Mouse (Mus musculus) midbrain, postnatal 0 days (tissue): ENCODE measurements around the gene Piezo1. TPM values are rescaled to one million over a fixed set of nuclear protein-coding genes. Genes with fewer than 3 reads are reported as not detected.

Experiments used
- ATAC-seq: fragments of 200-750 bp; cut with Nextera tagmentation; 2 replicates; pipeline ENCODE4 v1.8.0; 2017; ENCODE audit warnings: moderate number of reproducible peaks, mild to moderate bottlenecking, moderate TSS enrichment, moderate library complexity; ENCODE audit not compliant: low FRiP score
- DNase-seq: peaks from one replicate; pipeline ENCODE4 v3.0.0-alpha.2; 2015; ENCODE audit warnings: low spot score
- H3K27ac ChIP-seq: fragments of 300-500 bp; sonication (generic); 2 replicates; pipeline ENCODE4 v1.5.1; 2014; ENCODE audit warnings: low read depth, mild to moderate bottlenecking, low read length, mixed read lengths
- H3K27me3 ChIP-seq: fragments of 300-500 bp; sonication (generic); 2 replicates; pipeline ENCODE4 v1.6.1; 2014; ENCODE audit warnings: low read length, control low read depth, mixed read lengths; ENCODE audit not compliant: insufficient read depth
- H3K36me3 ChIP-seq: fragments of 300-500 bp; sonication (generic); 2 replicates; pipeline ENCODE4 v1.6.1; 2014; ENCODE audit warnings: low read length, control low read depth, mixed read lengths; ENCODE audit not compliant: insufficient read depth
- H3K4me1 ChIP-seq: fragments of 300-500 bp; sonication (generic); 2 replicates; pipeline ENCODE4 v1.6.1; 2014; ENCODE audit warnings: mild to moderate bottlenecking, control low read depth, antibody characterized with exemption, low read length, mixed read lengths; ENCODE audit not compliant: insufficient read depth
- H3K4me2 ChIP-seq: fragments of 300-500 bp; sonication (generic); 2 replicates; pipeline ENCODE4 v1.6.1; 2014; ENCODE audit warnings: low read depth, mild to moderate bottlenecking, low read length, mixed read lengths; ENCODE audit not compliant: poor library complexity, severe bottlenecking
- H3K4me3 ChIP-seq: fragments of 300-500 bp; sonication (generic); 2 replicates; pipeline ENCODE4 v1.5.1; 2014; ENCODE audit warnings: low read depth, mild to moderate bottlenecking, low read length, moderate library complexity
- H3K9ac ChIP-seq: fragments of 300-500 bp; sonication (generic); replicated peaks from 2 replicates; pipeline ENCODE4 v1.6.1; 2014; ENCODE audit warnings: mild to moderate bottlenecking, low read length, moderate library complexity, mixed read lengths; ENCODE audit not compliant: poor library complexity, severe bottlenecking
- H3K9me3 ChIP-seq: fragments of 300-500 bp; sonication (generic); 2 replicates; pipeline ENCODE4 v1.6.1; 2016; ENCODE audit warnings: low read length, control low read depth
- CTCF ChIP-seq: IDR thresholded peaks from 2 replicates; pipeline ENCODE4 v1.5.1; 2016; ENCODE audit warnings: antibody characterized with exemption, mild to moderate bottlenecking
- WGBS: fragments of 180-500 bp; shearing (Covaris S2); extraction: QIAGEN DNeasy Blood & Tissue Kit; methylation state at CpG from one replicate; pipeline ENCODE4 v1.1.7; 2014; 5-methylcytosine and 5-hydroxymethylcytosine counted together
- polyA plus RNA-seq: library from polyadenylated mRNA; unstranded; fragments of >200 nt; fragmentation: Nextera tagmentation; extraction: Ambion mirVana; gene quantifications from 2 replicates; pipeline ENCODE4 v1.2.1, GENCODE M21; 2015
- total RNA-seq: library from RNA; depleted of rRNA; stranded (reverse); fragments of >200 nt; gene quantifications from 2 replicates; pipeline ENCODE4 v1.2.3, GENCODE M21; 2014

Piezo1 gene
- total and polyA plus RNA-seq, 2 experiments from 2014 or later, result 1.8 to 10.8 TPM

GRCm38 (mm10) chr8:122524506-122524905, 26.6 kb downstream of the Piezo1 start:
- H3K27ac ChIP-seq, result no peak overlapping the region
- ATAC-seq (no peak), DNase-seq (peak; percentile 10)
- no peak for TF ChIP-seq CTCF
- H3K9ac ChIP-seq, result no peak overlapping the region
- H3K27me3 ChIP-seq, result no peaks in the 10 kb centered on the region
- no peak overlapping the region for H3K4me2 ChIP-seq
- H3K36me3 ChIP-seq, result no peaks in the 10 kb centered on the region
- 75% methylated on average over 6 of the region's 6 CpGs for WGBS
- no peaks in the 10 kb centered on the region; the same call in 1 of the 2 replicates for H3K4me1 ChIP-seq
- no peak overlapping the region for H3K4me3 ChIP-seq
- H3K9me3 ChIP-seq, result no peaks in the 10 kb centered on the region

GRCm38 (mm10) chr8:122523652-122524360, 27.3 kb downstream of the Piezo1 start:
- WGBS, result 14% methylated on average over 23 of the region's 23 CpGs
- peak overlapping the region; percentile 16 for H3K4me2 ChIP-seq
- no peak overlapping the region for H3K9ac ChIP-seq
- H3K36me3 ChIP-seq, result no peaks in the 10 kb centered on the region
- no peaks in the 10 kb centered on the region; the same call in 1 of the 2 replicates for H3K4me1 ChIP-seq
- peak; percentile 77 for DNase-seq
- H3K27ac ChIP-seq, result no peak overlapping the region
- H3K9me3 ChIP-seq, result no peaks in the 10 kb centered on the region
- ATAC-seq, result no peak
- peak; percentile 13; the same call in 1 of the 2 replicates for TF ChIP-seq CTCF
- no peak overlapping the region for H3K4me3 ChIP-seq
- H3K27me3 ChIP-seq, result no peaks in the 10 kb centered on the region

- Histone ChIP-seq H3K9ac (no peak overlapping the region), H3K36me3 (no peaks in the 10 kb centered on the region), H3K27ac (no peak overlapping the region), H3K9me3 (no peaks in the 10 kb centered on the region), H3K4me2 (peak overlapping the region; percentile 16; the same call in 1 of the 2 replicates), H3K4me1 (no peaks in the 10 kb centered on the region; the same call in 1 of the 2 replicates), H3K27me3 (no peaks in the 10 kb centered on the region), H3K4me3 (no peak overlapping the region)
- DNase-seq (no peak), ATAC-seq (no peak)
- no peak for TF ChIP-seq CTCF
- 62% methylated on average over 14 of the region's 14 CpGs for WGBS
Measured at GRCm38 (mm10) chr8:122522796-122523651, 28.1 kb downstream of the Piezo1 start.

GRCm38 (mm10) chr8:122520611-122521010, 30.5 kb downstream of the Piezo1 start:
- WGBS, result 68% methylated on average over 11 of the region's 11 CpGs
- DNase-seq (no peak), ATAC-seq (no peak)
- no peak overlapping the region for H3K27ac ChIP-seq
- H3K9me3 ChIP-seq, result no peaks in the 10 kb centered on the region
- H3K4me1 ChIP-seq, result no peaks in the 10 kb centered on the region; the same call in 1 of the 2 replicates
- H3K36me3 ChIP-seq, result no peaks in the 10 kb centered on the region
- no peak overlapping the region for H3K4me3 ChIP-seq
- no peaks in the 10 kb centered on the region for H3K27me3 ChIP-seq
- no peak overlapping the region for H3K9ac ChIP-seq
- H3K4me2 ChIP-seq, result no peak overlapping the region
- no peak for TF ChIP-seq CTCF

GRCm38 (mm10) chr8:122517541-122518190, 33.5 kb downstream of the Piezo1 start:
- H3K4me2 ChIP-seq, result no peak overlapping the region
- no peaks in the 10 kb centered on the region; the same call in 1 of the 2 replicates for H3K4me1 ChIP-seq
- DNase-seq (no peak), ATAC-seq (no peak)
- TF ChIP-seq CTCF, result no peak
- no peak overlapping the region for H3K4me3 ChIP-seq
- no peaks in the 10 kb centered on the region for H3K36me3 ChIP-seq
- peak overlapping the region; percentile 26; the same call in 1 of the 2 replicates for H3K27ac ChIP-seq
- WGBS, result 48% methylated on average over 6 of the region's 6 CpGs
- H3K9me3 ChIP-seq, result no peaks in the 10 kb centered on the region
- H3K27me3 ChIP-seq, result no peaks in the 10 kb centered on the region
- no peak overlapping the region for H3K9ac ChIP-seq
